Mouse (Mus musculus) brain, embryonic 14.5 days (tissue): ENCODE data around the gene Lyst. TPM values are rescaled to one million over a fixed set of nuclear protein-coding genes. Genes with fewer than 3 reads are reported as not detected.
A peak's percentile ranks its signal among the peaks of the same experiment; 100 is the strongest.
"Not testable (repeated sequence)": the region's sequence is repeated elsewhere in the genome, so short reads cannot be mapped to it uniquely, and the experiment has no call there.

Source experiments
- DNase-seq: peaks from one replicate; pipeline ENCODE4 v3.0.0-alpha.2; 2011; ENCODE audit warnings: low read depth
- CTCF ChIP-seq: fragments of 200-500 bp; IDR thresholded peaks from 2 replicates; pipeline ENCODE4 v1.5.1; 2012; ENCODE audit warnings: inconsistent platforms, mild to moderate bottlenecking, moderate library complexity, borderline replicate concordance; ENCODE audit not compliant: insufficient read depth, insufficient read length; ENCODE audit errors: extremely low read depth
- POLR2A ChIP-seq: fragments of 200-500 bp; IDR thresholded peaks from 2 replicates; pipeline ENCODE4 v1.6.1; 2012; ENCODE audit warnings: mild to moderate bottlenecking, inconsistent platforms, borderline replicate concordance; ENCODE audit not compliant: poor library complexity, insufficient read depth, insufficient read length, severe bottlenecking; ENCODE audit errors: extremely low read depth
- polyA plus RNA-seq: library from polyadenylated mRNA; depleted of rRNA; stranded (reverse); fragments of >200 nt; gene quantifications from 2 replicates; pipeline ENCODE4 v1.2.3, GENCODE M21; 2012

The Lyst gene
- polyA plus RNA-seq, 1 experiment, result 7.3 TPM

DNA sequence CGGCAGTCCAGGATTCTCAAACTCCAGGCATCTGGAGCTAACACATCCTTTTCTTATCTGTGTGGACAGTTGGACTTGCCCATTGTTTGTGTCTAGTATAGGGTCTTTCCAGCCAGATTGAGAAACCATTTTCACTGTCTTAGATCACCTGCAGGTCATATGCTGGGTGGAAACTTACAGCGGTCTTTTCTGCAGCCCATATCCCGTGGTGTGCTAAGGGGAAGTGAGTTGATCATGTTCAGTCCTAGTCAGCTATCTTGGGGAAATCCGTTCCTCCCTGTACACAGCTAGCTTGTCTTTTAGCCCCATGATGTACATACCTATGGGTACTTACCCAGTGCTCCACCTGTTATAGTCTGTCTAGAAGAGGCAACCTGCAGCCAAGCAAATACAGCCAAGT is 197.9 kb downstream of the Lyst start:
- TF ChIP-seq POLR2A (no peak), CTCF (no peak)
- no peak for DNase-seq

DNA sequence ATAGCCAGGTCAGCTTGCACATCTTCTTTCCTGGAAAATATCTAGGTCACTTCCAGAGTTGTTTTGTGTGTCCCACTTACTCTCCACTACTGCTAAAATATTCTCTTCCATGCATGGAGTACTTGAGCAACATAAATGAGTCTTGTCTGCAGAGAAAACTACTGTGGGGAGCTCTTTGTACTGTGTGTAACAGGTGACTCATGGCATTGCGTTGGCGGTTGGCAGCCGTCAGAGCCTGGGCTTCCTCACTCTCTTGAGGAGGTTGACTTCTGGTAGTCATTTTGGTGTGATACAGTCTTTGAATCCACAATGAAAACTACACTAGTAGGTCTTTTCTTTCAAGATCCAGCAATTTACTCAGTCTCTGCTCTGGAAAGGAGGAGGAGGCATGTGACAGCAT is 201.8 kb downstream of the Lyst start:
- no peak for TF ChIP-seq POLR2A
- TF ChIP-seq CTCF, result no peak
- no peak for DNase-seq

DNA sequence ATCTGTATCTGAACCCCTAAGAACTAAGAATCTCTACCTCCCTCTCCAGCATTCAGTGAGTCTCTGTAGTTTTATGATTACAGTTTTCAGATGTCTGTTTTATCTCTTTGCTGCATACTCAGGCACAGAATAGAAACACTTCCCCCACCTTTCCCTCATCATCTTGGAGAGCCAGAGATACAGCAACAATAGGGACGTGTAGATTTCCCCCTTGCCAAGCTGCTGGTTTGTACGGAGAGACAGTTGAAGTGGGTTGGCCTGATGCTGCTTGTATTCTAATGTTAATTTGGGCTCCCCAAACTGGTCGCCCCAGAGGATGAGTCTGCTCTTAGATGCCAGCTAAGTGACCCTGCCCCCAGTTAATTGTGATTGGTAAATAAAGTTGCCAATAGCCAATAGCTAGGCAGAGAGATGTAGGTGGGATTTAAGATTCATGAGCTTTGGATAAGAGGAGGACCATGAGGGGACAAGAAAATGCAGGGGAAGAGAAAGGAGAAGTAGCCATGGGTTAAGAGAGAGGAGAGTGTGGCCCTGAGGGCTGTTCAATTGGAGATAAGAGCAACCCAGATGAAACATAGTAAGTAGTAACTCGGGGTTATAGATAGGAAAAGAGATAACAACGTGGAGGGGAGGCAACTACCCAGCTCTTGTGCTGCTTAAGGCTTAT is 205.1 kb downstream of the Lyst start:
- no peak for DNase-seq
- TF ChIP-seq CTCF, result no peak
- TF ChIP-seq POLR2A, result no peak

DNA sequence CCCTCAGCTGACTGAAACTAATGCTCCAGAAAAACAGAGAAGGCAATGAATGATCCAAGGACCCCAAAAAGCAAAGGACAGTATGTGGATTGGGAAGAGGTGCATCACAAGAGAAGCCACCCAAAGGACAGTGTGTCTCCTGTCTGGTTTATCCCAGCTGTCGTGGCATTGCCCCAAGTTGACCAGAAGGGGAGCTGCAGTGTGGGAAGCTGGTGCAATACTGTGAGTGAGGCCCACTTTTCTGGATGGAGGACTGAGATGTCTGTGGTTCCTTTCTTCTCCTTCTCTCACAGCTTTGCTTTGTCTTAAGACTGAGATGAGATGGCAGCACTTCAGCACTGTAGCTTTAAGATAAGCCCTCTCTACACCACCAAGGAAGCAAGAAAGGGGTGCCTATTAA is 205.9 kb downstream of the Lyst start:
- TF ChIP-seq CTCF (no peak; the same call in 1 of the 2 replicates), POLR2A (no peak)
- DNase-seq, result no peak

DNA sequence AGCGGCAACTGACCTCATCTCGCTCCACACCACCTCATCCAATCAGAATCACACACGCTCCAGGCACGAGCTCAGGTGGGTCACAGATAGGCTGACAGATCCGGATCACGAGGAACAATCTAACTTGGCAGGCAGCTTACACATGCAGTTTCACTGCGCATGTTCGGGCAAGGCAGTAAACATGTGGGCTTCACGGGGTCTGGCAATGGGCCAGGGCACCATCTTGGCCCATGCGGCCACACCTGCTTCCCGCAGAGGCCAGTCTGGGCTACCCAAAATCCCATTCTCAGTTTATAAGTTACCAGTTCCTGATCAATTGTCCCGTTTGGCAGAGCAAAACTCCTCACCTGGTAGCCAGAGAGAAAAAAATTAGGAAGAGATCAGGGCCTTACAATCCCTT is 207.6 kb downstream of the Lyst start:
- not testable (repeated sequence) for DNase-seq

DNA sequence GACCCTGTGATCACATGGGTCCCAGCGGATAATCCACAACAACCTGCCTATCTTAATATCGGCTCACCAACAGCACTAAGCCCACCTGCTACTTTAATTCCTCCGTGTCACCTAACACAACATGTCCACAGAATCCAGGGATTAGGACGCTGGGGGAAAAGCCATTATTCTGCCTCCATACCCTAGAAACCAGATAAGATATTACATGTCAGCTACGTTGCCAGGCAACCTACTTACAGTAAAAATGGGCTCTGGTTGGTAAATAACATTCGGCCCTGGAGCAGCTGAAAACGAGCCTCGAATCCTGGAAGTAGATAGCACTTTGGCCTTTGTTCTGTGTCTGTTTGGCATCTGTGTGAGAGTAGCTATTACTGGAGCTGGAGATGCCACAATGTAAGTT is 208.6 kb downstream of the Lyst start:
- DNase-seq, result peak; percentile 26
- no peak for TF ChIP-seq POLR2A
- no peak for TF ChIP-seq CTCF

DNA sequence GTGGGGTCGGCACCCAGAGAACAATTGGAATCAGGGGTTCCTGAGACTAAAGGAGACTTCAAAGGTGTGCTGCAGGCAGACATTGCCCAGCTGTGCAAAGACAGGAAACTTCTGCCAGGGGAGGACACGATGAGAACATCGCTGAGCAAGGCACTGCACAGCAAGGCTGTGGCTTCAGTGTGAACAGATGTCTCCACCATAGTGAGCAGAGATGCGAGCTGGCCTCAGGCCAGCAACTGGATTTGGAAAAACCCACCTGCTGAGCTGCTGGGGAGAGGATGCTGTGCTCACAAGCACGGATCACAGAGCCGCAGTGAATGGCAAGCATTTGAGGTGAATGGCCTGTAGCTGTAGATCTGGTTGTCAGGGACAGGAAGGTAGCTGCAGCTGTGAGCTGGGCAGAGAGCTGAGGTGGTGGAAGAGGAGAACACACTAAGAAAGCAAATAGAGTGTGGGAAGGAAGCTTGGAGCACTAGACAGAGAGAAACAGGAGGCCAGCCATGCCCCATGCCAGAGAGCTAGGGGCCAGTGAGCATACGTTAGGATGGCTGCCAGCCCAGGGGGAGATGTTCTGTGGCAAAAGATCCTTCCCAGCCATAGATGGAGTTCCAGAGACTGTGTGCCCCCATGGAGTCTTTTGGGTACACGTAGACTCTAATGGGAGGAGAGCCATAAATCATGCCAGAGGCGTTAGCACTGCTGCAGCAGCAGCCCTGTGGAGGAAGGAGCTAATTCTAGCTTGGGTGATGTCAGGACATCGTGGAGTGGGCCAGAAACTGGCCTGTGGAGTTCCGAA is 218.3 kb downstream of the Lyst start:
- TF ChIP-seq CTCF, result no peak
- no peak for TF ChIP-seq POLR2A
- DNase-seq, result peak; percentile 67

DNA sequence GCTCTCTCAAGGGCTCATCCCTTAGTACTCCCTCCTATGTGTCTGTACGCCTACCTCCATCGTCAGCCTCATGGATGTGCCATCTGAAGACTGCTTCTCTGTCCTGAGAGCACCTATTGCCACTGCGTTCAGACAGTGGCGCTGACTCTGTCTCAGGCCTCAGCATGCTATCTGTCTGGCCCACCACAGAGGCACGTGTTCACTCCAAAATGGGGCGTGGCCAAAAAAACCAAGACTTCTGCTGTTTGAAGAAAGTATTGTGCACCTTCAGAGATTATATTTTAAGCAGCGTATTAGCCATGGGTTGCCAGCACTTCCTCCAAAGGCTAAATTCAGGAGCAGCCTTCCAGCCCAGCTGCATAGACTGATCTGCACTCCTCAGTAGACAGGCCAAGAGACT is 220.7 kb downstream of the Lyst start:
- no peak for DNase-seq

DNA sequence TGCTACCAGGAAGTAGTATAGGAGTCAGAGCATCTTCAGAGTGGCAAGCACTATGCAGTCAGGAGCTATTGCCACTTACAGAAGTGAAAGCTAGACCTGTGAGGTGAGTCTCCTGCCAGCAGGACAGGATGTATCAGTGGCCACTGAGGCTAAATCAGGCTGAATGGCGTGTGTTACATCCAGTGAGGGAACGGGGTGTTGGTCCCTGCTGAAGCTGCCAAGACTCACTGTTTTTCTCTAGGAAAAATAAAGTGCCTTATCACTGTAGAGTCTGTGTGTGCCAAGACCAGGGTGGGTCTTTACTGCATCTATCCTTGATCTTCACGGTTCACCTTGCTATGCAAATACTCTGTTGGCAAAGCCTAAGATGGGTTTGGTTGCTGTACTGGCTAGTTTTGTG is 228.5 kb downstream of the Lyst start:
- TF ChIP-seq POLR2A (no peak), CTCF (no peak)
- no peak for DNase-seq

More for the DNA sequence above, 220.7 kb downstream of the Lyst start:
- TF ChIP-seq CTCF, result no peak
- no peak for TF ChIP-seq POLR2A

DNA sequence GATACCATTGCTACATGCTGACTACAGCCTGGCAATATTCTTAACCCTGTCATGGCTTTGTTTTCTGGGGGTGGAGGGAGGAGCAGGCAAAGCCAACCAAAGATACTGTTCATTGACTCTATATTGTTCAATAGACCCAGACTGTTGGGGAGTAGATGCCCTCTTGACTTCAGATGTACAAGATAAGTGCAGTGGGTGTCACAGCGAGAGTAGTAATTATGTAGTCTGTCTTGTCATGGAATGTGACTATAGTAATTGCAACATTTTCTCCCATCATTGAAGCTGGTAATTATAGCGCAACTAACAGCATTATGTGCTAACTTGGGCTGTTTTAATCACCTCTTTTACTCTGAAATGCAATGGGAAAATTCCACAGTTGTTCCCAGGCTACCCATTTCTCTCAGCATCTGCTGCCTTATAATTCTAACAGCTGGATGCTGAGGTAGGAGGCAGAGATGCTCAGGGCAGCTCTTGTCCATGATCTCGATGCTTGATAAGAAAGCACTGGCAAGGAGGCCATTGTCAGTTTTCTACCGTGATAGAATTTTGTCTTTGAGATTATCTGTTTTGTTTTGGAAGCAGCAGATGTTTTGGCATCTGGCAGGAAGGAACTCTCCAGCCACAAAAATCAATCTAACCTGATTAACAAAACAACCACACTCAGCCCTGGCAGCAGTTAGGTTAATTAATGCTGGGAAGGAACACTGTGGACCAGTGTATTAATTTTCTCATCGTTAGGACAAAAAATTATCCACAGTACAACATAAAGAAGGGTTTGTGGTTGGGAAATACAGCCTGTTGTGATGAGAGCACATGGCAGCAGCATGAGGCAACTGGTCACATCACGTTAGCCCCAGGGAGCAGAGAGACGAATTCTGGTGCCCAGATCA is 230.3 kb downstream of the Lyst start:
- TF ChIP-seq CTCF (no peak), POLR2A (no peak)
- DNase-seq, result peak; percentile 60

DNA sequence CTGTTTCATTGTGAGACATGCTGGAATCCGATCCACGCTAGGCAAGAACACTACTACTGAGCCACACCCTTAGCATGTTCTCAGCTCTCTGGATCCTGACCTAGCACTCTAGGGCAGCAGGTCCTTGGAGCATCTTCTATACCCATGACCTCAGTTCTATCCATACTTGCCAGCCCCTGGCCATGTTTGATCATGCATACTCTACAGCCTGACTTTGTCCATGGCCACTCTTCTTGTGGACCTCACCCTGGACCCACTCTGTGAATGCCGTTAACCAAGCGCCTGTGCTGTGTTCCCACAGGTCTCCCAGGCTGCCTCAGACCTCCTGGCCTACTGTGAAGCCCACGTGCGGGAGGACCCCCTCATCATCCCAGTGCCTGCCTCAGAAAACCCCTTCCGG is 234.7 kb downstream of the Lyst start:
- TF ChIP-seq CTCF (no peak), POLR2A (no peak)

More for the DNA sequence above, 234.7 kb downstream of the Lyst start:
- DNase-seq, result no peak
